Mouse (Mus musculus): ENCODE data around the gene Bmp2.

DNA sequence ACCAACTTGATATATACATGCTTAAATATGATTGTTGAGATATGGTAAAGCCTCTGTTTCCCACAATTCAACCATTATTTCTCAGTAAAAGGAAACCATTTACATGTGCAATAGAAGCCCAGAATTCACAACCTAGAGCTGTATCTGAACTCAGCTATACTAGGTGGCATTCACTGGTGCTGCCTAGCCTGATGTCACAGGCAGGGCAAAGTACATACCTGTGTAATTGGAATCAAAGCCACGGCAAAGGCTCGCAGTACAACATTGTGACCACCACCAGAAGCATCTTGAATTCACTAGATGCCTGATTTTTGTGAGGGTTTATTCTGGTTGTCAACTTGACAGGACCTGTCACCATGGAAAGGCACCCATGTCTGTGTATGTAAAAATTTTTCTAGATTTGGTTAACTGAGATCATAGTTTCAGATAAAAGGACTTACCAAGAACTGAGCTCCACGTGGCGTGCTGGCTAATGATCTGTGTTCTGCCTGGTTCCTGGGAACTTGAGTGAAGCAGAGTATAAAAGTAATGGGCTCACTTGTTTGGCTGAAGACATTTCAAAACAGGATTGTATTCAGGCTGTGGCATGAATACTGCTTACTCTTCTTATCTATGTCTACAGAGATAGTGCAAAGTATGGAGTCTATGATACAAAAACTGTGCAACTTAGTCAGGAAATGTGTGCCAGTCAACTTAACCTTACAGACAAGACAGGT, 35.5 kb upstream of the Bmp2 start:
- no peak for TF ChIP-seq CTCF (IDR thresholded peaks at IDR 0.05; ENCODE audit: low read depth, low read length)
- no peak for TF ChIP-seq POLR2A (IDR thresholded peaks at IDR 0.05; ENCODE audit: extremely low read depth, insufficient read depth, low read length)
